Mouse (Mus musculus) retina, adult 2 months (tissue): ENCODE data around the gene Cdrt4.
A peak's percentile ranks its signal among the peaks of the same experiment; 100 is the strongest.

Experiments used
- DNase-seq: peaks from one replicate; pipeline ENCODE4 v3.0.0-alpha.2; 2012; ENCODE audit warnings: low read depth, low spot score

The Cdrt4 gene

DNA sequence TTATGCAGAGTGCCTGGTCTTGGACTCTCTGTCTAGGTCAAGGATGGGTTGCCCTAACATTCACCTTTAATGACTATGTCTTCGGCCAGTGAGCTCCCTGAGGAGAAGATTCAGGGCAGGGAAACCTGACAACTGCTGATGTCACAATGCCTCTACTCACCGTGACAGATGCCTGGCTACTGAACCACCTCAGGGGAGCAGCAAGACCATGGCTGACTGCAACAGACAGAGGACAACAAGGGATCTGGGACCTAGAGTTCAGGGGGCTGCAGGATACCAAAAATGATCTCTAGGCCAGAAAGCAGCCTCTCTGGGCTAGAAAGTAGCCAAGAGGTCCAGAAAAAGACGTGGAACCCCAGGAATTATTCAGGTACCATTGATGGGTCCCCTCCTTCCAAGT, at the start of gene Cdrt4:
Cdrt4 (plus strand) TSS at position 182 of the 400 bp plus-strand sequence.
- no peak for DNase-seq

DNA sequence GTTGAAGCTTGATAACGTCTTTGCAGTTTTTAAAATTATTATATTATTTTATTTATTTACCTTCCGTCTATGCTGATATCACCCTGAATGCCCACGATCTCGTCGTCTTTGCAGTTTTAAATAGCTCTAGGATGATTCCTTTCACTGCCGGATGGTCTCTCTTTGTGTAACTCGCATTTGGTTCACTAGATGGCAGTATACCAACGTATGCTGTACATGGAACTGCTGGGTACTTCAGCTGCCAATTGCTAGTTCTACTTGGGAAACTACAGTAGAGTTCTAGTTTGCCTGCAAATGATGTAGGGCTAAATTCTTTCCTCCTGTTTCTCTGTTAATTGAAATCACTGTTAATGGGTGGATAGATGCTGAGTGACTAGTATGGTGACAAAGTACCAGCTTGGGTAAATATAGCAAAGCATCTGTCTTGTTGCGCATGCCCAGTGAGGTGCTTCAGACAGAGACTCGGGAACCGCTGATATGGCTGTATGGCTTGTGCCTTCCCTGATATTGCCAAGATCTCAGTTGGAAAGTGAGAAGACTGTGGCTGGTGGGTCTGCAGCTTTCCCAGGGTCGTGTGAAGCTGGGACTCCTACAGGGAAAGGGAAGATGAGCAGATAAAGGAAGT, 49.2 kb upstream of the Cdrt4 start:
- peak; percentile 48 for DNase-seq

DNA sequence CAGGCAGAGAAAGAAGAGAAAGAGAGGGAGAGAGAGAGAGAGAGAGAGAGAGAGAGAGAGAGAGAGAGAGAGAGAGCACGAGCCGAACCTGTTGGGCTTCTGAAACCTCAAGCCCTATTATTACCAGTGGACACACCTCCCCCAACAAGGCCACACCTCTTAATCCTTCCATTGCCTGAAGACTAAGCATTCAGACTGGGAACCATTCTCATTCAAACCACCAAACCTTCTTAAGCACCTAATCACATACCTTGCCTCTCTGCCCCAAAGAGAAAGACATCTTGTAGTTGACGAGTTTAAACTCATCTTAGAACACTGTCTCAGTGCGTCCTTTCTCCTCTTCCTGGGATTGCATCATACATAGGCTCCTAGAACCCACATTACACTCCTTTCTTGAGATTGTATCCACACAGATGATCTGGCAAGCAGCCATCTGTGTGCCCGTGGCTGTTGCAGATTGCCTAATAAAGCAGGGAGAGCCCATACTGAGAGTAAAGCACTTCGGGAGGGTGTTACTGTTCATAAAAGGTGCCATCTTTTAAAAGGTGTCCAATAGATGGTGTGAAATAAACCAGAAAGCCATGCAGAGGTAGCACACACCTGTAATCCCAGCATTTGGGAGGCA, 47.0 kb upstream of the Cdrt4 start:
- DNase-seq = no peak

DNA sequence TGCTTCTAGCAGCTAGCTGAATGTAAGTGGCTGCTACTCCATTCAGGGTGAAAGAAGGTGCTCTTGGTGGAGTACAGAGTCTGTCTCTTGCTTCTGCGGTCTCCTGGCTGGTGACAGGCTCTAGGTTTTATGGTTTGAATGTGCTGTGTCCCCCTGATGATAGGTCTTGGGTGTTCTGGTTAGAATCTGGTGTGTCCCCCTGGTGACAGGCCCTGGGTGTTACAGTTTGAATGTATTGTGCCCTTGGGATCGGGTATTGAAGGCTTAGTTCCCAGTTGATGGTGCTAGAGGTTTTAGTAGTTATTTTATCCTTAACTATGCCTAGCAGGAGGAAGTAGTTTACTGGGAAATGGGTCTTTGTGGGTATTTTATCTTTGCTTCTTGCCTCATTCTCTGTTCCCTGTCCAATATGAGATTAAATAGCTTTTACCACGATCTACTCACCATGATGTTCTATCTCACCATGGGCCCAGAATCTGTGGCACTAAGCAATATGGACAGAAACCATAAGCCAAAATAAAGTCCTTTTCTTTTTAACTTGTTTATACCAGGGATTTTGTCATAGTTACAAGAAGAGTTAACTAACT, 41.2 kb upstream of the Cdrt4 start:
- DNase-seq = no peak

DNA sequence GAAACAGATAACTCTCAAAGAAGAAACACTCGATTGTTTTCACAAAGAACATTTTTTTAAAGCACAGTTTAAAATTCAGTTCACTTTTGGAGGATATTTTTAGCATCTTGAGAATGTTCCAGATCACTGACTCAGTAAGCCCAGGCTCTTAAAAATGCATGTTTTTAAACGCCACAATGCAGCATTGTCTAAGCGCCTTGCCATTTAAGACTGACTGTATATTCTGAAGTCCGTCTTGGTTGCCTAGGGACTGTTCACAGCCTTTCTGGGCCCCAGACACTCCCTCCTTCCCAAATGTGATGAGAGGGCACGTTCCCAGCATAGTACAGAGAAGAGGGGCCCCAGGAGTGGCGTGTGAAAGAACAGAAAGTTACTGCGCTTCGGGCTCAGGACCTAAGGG, 39.6 kb upstream of the Cdrt4 start:
- DNase-seq = no peak

DNA sequence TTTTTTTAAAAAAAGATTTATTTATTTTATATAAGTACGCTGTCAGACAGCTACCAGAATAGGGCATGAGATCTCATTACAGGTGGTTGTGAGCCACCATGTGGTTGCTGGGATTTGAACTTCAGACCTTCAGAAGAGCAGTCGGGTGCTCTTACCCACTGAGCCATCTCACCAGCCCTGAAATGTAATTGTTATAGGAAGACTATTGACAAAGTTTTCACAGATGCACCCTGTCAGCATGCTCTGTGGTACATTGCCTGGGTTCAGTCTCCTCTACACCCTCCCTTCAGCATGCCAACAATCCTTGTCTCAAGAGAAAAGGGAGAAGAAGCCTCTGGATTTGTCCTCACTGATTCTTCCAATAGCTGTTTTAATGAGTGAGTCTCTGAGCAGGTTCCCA, 37.9 kb upstream of the Cdrt4 start:
- DNase-seq = no peak

DNA sequence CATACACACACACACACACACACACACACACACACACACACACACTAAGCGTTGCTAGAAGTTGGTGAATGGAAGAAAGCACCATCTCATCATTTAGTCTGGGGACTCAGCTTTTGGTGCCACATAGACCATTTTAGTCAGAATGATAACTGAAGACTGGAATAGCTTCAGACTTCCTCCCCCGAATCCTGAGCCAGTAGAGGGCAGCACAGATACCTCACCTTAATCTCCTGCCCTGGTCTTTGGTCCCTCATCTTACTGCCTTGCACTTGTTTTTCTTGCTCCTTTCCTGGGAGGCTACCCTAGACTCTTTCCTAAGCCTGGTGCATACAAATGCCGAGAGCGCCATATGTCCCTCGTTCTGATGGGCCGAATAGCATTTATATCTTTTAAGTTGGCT, 36.5 kb upstream of the Cdrt4 start:
- DNase-seq = no peak

DNA sequence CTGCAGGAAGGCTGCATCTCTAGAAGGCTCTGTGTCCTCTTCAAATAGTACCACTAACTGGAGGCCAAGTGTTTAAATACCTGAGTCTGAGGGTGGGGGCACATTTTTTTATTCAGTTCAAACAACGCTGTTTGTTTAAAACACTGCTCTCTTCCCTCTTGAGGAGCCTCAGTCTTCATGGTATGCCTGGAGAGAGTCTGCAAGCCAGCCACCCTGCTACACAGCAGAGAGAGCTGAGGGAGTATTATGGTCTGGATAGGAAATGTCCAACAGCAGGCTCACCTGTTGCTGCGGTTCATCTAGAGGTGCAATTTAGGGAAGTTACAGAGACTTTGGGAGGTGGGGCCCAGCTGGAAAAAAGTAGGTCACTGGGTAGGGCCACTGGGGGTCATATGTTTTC, 35.5 kb upstream of the Cdrt4 start:
- DNase-seq = no peak

DNA sequence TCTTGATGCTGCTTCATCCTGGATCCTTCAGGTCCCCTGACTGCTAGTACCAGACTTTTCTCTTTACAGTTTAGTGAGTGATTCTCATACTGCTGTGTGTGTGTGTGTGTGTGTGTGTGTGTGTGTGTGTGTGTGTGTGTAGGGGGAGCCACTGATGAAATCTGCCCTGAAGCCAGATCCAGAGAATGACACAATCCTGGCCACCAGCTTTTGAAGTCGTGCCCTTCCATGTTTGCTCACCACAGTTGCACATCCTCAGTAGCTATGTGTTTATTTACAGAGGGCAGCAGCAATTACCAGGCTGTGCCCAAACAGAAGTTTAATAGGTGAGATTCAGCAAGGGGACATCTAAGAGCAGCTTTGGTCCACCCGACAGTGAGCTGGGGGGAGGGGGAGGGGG, 34.2 kb upstream of the Cdrt4 start:
- DNase-seq = no peak

DNA sequence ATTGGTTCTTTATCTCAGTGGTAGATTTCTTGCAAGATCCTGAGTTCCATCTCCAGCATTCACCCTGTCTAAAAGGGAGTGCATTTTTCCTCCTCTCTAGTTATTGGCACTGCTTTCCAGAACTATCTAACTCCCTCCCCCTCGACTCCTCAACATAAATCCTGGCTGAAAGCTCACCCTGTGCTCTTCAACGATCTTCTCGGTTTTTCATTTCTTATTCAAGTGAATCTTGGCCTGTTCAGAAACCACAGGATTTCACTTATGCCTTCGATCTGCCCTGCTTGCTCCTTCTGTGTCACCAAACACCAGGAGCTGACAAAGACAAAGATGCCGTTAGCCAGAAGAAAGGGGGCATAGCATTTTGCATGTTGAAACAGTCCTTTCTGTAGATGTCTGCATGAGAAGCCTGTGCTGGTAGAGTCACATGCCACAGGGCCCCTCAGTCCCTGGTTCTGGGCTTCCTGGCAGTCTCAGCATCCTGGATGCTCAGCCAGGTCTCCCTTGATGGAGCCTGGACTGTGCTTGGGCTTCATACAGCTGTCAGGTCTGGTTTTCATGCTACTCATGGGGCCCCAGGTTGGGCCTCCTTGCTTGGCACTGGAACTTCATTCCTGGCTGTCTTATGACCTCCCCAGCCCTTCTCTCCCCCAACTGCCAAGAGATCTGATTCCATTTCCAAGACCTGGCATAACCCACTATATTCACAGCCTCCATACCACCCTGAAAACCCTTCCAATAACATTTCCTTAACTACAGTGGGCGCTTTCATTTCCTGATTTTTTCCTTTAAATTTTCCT, 30.8 kb upstream of the Cdrt4 start:
- DNase-seq = no peak

DNA sequence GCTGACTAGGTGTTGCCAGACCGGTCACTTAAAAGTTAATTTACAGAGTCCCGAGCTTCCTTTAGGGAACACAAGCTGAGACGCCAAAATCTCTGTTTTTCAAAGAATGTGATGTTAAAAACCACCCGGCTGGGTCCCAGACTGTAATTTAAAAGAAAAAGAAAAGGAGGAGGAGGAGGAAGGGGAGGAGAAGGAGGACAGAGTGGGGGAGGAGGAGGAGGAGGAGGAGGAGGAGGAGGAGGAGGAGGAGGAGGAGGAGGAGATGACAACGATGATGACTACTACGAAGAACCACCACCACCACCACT, 30.3 kb upstream of the Cdrt4 start:
- no peak for DNase-seq

DNA sequence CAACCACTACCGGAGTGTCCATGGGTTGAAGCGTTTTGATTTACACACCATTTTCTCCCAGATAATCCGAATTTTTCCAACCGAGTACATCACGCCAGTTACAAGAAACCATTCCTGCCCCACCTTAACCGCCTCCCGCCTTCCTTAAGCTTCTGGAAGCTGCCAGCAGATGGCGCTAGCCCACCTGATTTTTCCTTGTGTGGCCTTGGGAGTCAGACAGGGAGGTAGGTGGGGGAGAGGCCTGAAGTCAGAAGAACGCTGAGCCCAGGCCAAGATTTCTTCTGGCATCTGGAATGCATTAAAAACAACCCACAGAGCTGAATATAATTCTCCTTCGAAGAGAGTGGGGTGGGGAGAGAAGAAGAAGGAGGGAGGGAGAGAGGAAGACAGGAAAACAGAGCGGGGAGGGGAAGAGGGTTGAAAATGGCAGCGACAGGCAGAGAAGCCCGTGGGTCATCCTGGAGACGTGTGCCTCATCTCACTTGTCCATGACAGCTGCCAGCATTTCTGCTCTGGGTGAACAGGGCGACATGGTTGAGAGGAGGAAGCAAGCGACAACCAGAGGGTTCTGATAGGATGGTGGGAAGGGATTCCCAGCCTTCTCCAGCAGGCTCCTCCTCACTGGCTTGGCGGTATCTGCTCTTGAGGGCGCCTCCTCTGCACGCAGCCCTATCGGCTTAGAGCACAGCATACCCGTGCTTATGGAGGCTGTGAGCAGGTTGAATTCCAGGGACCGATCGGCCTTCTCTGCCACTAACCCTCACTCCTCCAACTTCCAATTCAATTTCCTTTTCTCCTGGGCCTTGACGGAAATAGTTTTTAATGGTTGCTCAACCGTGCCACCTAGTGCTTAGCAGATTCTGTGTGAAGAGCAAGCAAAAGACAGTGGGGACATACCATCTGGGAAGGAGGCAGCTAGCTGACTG, 29.7 kb upstream of the Cdrt4 start:
- peak; percentile 65 for DNase-seq

DNA sequence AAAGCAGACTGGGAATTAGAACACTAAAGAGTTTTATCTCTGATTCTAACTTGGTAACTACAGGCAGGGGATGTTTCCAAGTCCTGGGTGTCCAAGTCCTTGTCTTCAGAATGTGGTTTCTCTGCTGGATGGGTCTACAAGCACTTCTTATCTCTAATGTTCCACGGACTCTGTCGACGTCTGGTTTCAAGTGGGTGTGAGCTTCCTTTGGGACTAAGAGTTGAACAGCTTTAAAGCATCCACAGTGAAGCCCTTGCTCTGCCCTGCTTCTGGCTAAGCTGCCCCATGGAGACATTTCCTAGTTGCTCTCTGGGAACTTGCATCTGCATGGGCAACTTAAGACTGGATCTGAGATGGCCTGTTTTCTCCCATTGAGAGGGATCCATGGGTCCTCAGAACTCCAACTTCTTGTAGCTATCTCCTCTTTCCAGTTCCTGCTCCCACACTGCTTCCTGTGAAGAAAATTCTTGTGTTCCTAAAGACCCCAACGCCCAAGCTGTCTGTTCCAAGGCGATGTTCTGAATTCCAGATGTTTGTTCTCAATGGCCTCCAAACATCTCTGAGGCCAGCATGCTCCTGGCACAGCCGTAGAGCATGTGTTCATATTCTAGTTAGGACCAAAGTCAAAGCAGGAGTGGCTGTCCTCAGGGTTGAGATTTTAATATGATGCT, 26.8 kb upstream of the Cdrt4 start:
- no peak for DNase-seq

DNA sequence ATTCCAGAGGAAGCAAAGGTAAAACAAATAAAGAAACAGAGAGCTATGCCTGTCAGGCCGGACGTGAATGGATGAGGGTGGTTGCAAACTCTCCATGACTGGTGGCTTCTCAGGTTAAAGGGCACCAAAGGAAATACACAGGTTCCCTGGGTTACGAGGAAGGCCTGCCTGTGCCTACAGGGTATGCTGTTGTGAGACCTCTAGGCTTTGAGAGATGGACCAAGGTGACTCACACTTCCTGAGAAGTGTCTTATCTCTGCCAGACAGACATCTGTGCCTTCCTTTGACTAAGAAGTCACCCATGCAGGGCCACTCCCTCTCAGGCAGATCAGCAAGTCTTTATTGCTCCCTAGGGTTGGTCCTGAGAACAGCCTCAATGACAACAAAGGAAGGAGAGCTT, 21.2 kb upstream of the Cdrt4 start:
- no peak for DNase-seq

DNA sequence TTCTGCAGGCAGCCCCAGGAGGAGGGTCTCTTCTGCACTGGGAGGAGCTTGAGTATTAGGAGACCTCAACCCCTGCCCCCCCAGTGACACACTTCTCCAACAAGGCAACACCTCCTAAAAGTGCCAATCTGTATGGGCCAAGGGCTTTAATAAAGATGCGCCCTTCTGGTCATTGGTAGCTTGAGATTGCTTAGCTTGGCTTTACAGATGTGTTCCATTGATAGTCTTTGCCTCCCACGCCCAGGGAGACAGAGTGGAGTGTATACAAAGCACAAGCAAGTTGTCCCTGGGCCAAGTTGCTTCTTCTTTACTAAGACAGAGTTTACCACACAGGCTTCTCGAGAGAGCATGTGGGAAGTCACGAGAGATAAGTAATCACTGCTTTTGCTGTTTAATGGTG, 20.4 kb upstream of the Cdrt4 start:
- DNase-seq = no peak

DNA sequence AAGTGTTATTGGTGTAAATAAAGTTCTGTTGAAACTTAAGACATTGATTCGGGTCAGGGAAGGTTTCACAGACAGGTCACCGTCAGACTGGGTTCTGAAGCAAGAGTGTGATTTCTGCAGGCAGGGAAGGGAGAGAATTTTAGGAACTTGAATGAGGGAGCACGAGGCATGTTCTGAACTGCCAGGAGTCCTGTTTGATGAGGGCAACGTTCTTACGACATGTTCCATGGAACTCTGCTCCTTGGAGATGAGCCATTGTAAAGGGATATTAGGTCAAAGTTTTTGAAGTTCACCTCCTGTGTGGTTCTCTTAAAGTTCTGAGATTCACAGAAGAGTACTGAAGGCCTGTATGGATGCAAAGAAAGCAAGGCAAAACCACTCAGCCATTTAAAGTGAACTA, 19.9 kb upstream of the Cdrt4 start:
- DNase-seq = no peak

DNA sequence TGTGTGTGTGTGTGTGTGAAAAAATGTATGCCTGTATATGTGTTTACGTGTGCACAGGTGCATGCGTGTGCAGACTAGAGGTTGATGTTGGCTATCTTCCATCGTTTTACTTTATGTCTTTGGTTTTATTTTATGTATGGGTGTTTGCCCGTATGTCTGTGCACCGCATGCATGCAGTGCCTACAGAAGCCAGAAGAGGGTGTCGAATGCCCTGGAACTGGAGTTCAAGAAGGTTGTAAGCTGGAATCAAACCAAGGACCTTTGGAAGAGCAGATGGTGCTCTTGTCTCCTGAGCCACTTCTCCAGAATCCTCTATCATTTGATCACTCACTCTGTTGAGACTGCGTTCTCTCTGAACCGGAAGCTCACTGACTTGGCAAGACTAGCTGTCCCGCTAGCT, 17.9 kb upstream of the Cdrt4 start:
- DNase-seq = no peak

DNA sequence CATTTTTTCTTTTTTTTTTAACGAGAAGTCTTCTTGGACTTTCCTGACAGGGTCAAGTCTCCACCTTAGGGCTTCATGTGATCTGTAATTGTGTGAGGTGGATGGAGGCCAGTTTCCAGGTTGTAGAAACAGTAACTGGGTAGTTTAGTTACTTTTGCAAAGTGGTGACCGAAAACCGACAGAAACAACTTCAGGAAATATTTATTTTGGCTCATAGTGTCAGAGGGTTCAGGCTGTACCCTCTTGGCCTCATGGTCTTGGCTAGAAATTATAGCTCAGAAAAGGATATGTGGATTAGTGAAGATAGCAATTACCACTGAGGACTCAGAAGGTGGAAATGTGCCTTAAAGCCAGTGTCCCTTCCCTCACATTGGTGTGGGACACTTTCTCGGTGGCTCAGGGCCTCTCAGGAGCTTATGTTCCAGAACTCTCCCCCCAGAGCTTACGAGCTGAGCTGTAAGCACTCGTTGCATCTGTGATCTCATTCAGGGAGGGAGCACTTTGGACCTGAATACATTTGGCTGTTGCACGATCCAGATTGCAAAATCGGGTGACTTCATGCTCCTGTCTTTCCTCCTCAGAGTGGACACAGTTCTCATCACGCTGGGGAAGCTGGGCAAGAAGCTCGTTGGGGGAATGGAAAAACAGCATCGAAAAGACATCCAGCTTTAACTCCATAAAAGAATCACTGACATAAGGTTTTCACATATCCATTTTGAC, 16.0 kb upstream of the Cdrt4 start:
- DNase-seq = no peak

DNA sequence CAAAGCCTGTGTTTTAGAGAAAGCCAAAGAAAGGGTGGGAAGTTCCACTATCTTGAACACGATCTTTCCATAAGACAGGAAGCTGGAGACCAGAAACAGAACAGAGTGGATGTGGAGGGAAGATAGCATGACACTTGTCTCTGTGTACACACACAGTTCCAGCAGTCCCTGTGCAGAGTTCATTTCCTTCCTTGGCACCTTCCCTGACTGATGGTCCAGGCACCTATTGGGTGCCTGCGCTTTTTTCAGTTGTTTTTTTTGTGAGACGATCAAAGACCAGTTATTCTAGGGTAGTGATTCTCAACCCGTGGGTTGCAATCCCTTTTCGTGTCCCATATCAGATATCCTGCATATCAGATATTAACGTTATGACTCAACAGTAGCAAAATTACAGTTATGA, 13.0 kb upstream of the Cdrt4 start:
- no peak for DNase-seq

DNA sequence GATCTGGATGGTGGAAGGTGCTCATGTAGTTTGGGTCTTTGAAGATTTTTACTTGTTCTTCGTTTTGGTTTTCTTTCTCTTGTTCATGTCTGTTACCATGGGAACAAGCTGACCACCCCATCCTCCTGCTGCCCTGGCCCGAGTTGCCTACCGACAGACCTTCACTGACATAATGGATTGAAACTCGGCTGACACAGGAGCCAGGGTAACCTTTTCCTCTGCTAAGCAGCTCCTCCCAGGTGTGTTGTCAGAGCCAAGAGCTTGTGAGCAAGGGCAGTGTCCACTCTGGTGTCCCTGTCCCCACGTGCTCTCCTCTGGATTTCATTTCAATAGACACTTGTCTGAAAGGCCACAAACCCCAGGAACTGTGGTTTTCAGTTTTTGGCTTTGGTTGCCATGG, 12.1 kb upstream of the Cdrt4 start:
- no peak for DNase-seq

DNA sequence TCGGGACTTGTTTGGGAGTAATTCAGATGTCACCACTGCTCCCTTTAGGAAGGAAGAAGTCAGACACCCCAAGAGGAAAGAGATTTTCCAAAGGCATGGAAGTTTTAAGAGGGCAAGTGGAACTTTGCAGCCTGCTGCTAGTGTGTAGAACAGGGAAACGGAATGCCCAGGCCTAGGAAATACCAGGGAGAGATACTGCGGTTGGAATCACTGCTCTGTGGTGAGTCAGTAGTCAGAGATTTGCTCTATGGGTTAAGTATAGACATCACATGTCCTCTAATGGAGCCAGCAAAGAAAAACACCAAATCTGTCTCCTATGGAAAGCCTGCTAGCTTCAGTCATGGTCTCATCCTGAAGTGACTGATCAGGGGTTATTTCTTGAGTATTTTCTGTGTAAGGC, 10.8 kb upstream of the Cdrt4 start:
- DNase-seq = no peak
